Mouse (Mus musculus) spleen, adult 12 weeks (tissue): ENCODE data around the gene Pelo.
A peak's percentile ranks its signal among the peaks of the same experiment; 100 is the strongest.

Source experiments
- DNase-seq: peaks from one replicate; pipeline ENCODE4 v3.0.0; 2022; ENCODE audit warnings: low spot score

The Pelo gene

DNA sequence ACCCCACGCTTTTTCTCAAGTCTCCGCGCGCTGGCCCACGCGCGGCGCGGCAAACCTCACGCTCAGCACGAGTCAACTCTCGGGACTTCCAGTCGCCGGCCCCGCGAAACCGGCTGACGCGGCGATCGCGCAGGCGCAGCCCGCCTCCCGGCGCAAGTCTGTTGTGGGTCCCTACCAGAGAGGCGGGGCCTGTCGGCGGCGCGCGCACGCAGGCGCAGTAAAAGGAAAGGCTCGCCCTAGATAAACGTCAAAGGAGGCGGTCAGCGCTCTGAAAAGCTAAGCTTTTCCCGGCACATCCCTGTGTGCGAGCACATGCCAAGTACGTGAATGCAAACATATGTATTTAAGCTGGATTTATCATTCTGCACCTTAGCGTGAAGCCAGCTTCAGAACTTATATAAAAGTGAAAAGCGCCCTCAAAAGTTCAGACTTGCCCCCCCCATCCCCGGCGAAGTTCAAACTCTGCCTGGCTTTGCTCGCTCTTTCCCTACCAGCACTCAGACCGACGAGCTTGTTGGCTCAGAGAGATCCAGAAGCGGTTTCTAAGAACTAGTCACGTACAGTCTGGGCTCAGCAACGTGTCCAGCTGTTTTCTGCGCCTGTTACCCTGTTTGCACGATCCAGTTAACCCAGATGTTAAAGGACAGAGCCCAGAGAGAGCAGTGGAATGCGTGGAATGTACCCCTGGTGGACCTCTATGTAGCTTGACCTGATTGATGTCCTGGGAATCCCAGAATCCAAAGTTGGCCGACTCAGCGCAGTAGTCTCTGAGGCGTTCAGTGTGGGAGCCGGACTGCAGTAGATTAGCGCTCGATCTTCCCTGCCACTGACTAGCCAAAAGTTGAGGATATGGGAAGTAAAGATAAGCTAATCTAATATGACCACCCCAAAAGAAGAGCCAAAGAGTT, at the start of gene Pelo:
TSS of gene Pelo (minus strand) at position 118 of the 908 bp plus-strand sequence.
- DNase-seq = peak; percentile 93

DNA sequence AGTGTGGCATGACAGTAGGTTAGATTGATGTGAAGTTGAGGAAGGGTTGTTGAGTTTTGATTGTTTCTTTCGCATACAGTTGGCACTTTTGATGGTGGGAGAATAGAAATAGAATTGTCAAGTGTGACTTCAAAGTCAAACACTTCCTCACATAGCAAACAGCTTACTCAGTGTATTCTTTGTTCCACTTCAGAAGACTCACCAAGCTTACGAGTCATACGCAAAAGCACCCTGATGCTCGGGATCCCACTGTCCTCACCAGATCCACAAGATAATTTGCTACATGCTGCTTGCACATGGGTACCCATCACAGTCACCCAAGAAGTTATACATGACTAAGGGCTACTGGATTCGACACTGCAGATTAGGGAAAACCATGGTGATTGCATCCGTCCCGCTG, 48.5 kb upstream of the Pelo start:
- no peak for DNase-seq

DNA sequence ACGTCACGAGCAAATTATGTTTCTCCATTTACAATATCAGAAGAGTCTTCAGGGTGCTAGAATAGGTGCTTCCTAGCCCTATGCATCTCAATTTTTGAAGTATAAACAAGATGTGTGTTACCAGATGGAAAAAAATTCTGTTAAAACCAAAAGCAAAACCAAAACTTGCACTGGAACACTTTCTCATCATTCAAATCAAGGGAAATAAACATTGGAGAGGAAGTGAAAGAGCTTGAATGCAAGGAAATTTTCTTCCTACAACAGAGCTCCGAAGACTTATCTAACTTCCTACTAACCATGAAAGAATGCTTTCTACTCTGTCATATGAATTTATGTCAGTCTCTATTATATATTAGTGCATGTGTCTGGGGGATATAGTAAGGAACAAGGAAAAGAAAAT, 46.8 kb upstream of the Pelo start:
- no peak for DNase-seq

DNA sequence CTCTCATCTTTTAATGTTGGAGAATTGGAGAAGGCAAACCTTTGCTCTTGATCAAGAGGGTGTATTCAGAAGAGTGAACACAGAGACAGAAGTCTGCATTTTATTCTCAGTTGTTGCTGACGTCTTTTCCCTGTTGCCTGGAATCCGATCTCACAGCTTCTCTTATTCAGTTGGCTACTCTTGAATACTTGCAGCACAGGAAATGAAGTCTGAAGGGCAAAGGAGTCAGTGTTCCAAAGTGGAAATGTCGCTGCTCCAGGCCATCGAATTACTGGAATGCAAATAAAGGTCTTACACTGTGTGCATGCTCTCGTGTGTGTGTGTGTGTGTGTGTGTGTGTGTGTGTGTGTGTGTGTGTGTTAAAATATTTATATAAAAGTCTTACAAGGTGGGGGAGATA, 42.4 kb upstream of the Pelo start:
- DNase-seq = no peak

DNA sequence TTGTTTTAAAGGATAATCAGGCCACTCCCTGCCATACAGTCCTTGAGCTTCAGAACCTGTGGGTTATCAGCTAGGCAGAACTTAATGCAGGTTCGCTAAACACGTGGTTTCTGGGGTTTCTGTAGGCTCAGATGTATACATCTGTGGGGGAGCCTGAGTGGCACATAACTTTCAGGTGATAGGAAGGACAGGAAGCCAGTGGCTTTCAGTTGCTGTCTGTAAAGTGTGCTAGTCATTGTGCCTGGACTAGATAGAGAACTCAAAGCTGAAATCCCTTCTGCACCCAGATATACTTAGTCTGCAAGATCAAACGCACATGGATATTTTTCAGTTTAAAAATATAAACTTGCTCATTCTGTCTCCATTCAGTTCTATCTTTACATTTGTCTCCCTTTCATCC, 41.4 kb upstream of the Pelo start:
- DNase-seq = no peak

DNA sequence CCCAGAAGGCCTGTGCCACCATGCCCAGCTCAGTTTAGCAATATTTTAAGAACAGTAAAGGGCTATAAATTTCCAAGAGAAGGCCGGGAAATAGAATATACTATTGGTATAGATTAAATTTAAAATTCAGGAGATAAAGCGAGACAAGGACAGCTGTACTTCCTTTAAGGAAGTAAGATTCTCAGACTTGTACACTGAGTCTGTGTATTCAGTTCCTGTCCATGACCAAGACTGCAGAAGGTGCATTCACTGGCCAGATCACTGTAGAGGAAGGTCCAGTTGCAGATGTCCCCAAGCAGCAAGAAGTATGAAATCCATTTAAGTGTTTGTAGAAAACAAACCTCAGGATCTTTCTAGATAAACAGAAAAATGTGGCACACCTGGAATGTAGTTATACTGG, 40.0 kb upstream of the Pelo start:
- no peak for DNase-seq

DNA sequence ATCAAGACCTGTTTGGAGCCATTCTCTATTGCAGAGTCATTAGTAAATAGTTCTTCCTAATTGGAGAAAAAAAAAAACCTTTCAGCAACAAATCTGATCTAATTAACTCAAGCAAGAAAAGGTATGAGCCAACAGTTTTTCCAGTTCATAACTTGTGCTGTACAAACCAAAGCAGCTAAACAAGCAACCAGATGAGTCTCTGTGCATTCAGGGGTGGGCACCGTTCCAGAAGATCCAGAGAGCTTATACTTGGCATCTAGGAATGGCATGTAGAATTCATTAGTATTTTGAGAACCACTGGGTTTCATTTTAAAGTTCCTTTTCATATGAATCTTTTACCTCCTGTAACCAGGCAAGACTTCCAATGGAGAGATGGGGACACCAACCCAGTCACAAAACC, 37.8 kb upstream of the Pelo start:
- DNase-seq = no peak

DNA sequence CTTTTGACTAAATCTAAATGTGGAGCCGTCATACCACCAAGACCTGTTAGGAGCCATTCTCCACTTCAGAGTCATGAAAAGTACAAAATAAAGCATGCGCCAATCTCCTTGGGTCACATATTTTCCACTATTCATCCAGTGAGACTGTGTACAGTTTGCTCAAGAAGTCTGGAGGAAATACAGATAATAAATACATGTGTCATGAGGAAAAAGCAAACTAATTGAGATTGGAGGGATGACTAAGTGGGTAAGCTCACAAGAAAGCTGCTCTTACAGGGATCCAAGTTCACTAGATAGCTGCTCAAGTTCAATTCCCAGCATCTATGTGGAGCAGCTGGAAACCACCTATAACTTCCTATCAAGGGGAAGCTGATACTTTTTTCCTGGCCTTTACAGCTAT, 36.5 kb upstream of the Pelo start:
- no peak for DNase-seq

DNA sequence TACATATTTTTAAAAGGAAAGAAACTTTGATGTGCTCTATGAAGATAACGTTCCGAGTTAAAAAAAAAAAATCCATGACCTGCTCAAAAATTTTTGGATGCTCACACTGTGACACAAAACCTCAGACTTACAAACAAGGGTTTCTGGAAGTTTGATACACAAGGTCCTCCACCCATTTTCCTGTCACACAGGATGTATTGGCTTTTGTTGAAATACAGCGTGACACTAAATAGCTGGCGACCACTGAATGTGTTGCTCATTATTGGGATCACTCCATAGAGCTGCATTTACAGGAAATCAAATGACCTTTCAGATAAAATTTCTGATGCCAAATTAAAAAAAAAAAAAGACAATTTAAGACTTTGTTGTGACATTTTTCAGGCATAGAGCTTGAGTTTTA, 35.1 kb upstream of the Pelo start:
- no peak for DNase-seq

DNA sequence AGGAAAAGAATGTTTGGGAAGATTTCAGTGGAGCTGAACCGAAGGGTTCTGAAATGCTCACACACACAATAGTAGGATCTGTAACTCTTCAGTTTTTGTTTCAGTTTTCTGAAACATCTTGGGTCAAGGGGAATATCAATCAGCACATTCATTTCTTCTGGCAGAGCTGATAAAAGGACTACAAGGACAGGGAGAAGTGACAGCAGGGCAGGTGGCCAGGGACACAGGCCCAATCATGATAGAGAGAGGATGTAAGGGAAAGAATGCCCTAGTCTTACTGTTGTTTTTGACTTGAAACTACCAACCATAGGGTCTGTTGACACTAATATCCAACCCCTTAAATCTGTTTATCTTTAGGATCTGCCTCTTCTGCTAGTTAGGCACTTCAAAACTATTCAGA, 34.5 kb upstream of the Pelo start:
- DNase-seq = no peak

DNA sequence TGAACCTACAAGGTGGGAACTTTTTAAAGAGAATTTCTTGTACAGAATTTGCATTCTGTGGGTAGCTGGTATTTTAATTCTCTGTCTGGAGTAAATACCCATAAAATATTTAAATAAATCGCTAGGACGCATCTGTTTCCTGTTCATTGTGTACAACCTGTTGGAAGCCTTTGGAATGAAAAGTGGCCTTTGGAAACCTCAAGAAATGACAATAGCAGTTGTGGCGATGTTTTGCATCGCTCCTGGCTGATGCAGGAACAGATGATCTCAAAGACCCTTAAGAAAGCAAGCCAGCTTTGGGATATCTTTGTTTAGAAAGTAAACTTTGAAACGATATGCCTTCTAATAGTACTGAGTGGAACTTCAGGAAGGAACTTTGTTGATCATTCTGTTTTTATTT, 28.8 kb upstream of the Pelo start:
- DNase-seq = no peak

DNA sequence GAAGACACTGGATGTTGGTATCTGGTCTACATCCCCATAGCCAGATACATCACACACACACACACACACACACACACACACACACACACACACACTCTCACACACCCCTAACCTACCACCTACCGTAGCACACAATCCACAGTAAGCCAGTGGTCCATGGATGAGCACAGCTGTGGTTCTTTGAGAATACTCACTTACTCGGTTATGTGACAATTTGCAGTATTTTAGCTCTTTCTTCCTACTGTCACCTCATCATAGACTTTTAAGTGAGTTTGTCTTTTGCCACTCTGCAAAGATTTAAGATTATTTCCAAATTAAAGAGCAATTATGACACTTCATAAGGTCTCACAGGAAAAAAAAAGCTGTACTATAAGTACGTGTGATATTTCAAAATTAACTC, 28.2 kb upstream of the Pelo start:
- DNase-seq = no peak

DNA sequence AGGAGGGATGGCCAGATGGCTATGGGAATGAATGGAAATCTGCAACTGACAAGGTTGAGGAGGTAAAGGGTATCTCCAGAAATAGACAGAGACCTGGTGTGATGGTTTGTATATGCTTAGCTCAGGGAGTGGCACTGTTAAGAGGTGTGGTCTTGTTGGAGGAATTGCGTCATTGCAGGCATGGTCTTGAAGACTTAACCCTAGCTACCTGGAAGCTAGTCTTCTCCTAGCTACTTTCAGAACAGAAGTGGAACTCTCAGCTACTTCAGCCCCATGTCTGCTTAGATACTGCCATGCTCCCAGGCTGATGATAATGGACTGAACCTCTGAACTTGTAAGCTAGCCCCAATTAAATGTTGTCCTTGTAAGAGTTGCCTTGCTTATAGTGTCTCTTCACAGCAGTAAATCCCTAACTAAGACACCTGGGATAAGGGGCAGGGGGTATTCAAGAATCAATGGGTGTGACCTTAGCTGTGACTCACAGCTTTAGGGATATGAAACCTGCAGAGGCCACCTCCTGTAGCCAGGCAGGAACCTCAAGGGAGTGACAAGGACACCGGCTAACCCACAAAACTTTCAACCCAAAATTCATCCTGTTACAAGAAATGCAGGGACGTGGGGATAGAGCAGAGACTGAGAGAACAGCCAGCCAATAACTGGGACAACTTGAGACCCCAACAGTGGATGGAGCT, 27.1 kb upstream of the Pelo start:
- DNase-seq = no peak

DNA sequence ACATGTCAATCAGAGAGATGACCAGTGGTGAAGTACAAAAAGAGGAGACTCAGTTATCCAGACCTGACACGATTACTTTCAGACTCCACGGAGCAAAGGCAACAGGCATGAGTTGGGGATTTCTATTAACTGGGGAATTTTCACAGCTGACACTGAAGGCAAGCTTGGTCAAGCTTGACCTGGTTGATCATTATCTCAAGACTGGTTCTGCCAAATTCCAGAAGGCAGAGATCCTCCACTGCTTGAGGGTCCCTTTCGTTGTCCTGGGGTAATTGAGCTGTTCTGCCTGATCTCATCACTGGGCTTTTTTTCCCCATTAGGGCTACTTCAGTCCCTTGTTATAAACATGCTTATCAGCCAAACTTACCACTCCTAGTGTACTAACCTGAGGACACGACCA, 19.6 kb upstream of the Pelo start:
- DNase-seq = no peak

DNA sequence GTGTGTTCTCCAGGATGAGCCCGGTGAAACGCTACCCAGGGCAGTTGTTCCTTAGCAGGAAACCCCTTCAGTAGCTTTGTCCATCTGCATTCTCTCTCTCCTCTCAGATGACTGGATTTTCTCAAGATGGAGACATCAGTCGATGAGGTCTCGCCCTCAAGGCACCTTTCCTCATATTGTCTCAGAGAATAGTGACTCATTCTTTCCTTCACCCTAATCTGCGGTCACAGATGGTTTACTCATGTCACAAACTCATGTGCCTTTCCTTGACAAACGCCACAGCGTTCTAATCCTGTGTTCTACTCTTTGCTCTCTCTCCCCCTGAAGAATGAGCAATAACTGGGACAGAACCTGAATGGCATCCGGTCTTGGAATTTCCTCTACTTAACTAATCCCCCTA, 17.4 kb upstream of the Pelo start:
- no peak for DNase-seq

DNA sequence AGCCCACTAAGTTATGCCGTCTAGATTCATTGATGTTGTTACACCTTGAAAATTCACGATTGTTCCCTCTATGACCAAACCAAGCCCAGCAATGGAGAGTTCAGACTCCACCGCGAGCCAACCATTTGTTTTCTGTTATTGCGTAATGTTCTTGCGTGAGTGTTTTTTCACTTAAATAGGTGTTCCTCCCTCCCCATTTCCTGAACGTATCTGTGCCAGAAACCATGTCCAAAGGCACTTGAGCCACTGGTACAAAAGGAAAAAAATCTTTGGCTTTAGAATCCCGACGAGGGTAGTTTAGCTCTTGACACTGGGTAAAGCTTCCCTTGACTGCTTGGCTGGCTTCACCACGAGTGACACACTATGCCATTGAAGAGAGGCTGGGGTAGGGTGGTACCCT, 16.2 kb upstream of the Pelo start:
- no peak for DNase-seq

DNA sequence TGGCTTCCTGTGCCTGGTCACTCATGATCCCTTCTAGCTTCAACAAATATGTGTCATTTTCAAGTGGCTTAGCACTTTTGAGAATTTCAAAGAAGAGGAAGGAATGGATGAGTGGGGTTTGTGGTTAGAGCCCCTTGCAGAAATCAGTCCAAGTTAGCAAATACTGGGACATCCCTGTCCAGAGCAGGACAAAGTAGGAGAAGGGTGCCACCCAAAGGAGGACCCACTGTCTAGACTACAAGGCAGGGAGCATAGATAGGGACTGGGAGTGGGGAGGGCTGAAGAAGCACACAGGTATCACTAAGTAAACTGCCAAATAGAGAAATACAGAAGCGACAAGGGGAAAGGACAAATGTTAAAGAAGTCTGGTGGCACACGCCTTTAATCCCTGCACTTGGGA, 12.8 kb upstream of the Pelo start:
- no peak for DNase-seq

DNA sequence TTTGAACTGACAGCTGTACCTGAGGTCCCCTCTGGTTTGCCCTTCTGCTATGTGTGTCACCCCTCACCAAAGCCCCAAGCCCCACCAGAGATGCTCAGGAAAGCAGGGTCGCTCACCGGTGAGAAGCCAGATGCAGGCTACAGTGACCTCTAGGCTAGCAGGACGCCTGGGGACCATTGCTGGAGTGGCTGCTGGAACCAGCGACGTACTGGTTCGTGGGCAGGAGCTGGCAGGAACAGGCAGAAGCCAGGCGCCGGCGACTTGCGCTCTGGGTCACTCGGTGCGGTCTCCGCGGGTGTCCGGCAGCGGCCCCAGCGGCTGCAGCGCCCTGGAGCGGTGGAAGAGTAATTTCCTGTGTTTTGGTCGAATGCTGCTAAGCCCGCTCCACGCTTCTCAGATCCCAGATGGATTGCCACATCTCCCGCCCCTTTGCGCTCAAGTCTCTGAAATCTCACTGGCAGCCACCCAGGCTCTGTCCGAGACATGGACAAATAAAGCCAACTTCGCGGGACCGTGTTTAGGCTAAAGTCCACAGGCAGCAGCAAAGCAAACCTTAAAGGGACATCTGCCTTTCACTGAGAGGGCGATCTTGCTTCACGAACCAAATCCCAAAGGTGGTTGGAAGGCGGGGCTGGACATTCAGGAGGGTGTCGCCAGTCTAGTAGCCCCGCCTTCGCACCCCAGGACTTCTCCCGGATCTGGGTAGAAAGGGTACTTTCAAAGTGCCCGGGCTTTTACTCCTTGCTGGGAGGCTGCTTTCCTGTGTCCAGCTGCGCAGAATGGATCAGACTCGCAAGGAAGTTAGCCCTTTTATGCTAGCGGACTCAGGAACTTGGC, 11.6 kb upstream of the Pelo start, which contains the start of the genes Gm49395 and Itga1:
TSS of gene Gm49395 (minus strand) at position 567 of the 837 bp plus-strand sequence.
TSS of gene Itga1 (minus strand) at position 610 of the 837 bp plus-strand sequence.
- DNase-seq = no peak

DNA sequence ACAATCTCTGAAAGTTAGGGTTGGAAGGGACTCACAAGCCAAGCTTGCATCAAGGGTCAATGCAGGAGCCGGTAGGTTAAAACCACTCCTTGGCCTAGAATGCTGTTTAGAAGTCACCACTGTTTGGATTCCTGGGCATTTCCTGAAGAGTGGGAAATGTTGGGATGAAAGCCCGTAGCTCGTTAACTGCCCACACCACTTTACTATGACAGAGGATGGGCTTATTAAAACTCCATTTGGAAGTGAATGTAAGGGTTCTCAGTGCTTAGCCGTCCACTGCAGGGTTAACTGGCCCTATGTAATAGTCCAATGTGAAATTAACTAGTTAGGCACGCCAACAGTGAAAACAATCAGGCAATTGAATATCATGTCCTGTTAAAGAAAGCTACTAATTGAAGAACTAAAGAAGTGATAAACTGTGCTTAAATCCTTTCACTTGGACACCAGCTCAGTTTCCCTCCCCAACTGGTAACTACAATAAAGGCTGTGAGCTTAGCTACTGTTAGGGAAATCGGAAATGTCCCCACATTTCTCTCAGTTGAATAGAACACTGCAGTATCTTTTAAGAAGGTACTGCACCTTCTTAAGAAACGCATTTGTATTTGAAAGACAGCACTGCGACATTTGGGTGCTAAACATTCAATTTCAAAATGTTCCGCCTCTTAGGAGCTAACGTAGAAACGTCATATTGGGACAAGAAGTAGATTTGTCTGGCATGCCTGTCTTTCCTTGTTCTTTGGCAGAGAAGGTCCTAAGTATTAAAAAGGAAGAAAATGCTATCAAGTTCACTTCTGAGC, 10.6 kb upstream of the Pelo start:
- DNase-seq = no peak

DNA sequence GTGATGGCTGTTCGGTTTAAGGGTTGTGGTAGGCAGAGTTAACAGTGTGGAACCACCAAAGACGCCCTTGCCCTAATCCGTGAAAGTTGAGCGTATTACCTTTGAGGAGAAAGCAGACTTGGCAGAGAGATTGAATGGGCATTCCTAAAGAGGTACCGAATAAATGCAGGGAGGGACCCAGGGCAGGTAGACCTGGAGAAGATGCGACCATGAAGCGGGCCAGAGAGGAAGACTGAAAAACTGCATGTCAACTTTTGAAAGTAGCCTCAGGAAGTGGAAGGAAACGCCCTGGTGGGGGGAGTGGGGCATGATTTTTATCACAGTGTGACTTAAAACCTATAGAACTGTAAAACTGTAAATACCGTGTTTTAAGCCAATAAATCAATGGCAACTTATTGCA, 9.4 kb upstream of the Pelo start:
- no peak for DNase-seq

DNA sequence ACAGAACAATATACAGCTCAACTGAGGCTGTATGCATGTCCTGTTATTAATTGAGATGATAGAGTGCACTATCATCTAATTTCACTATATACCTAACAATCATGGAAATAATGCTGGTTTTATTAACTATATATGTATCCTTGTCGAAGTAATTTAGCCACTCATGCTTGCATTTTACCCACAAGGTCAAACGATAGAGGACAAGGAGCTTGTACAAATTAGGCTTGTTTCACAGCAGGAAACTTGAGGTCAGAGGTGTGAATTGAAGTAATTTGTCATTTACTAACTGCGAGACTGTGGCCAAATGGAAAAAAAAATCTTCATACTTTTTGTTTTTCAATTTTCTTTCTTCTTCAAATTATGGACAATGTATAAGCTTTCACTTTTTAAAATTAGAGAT, 8.2 kb upstream of the Pelo start:
- DNase-seq = no peak

DNA sequence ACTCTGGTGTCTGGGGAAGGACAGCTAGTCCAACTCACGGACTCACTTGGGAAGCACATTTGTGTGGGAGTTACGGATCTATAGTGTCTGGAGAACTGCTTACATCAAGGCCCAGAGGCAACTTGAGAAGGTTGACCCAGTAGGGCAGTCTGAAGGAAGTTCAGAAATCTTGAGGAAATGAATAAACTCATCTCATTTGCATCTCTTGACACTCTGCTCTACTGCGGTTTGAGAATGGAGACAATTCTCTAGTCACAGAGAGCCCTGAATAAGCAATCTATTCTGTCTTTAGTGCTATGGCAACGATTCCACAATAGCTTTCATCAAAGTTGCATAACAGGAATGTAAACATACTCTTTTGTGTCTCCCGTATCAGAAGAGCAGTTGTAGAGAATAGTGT, 7.0 kb upstream of the Pelo start:
- no peak for DNase-seq
